Mouse (Mus musculus) cerebellum, postnatal 25 days (tissue): ENCODE data around the gene Rnh1.
A peak's percentile ranks its signal among the peaks of the same experiment; 100 is the strongest.

Experiments used
- DNase-seq, 2 experiments: peaks; one replicate each; pipeline ENCODE4 v3.0.0; 2021; ENCODE audit warnings: mixed read lengths in 2 of 2

The Rnh1 gene

GRCm38 (mm10) chr7:141204546-141204945 is 31.9 kb upstream of the Rnh1 start:
- no peak for DNase-seq

- DNase-seq, result no peak
Measured at GRCm38 (mm10) chr7:141198121-141198520, 25.5 kb upstream of the Rnh1 start.

- no peak for DNase-seq
Measured at GRCm38 (mm10) chr7:141196619-141197282, 24.1 kb upstream of the Rnh1 start.

GRCm38 (mm10) chr7:141195754-141196153 is 23.1 kb upstream of the Rnh1 start:
- DNase-seq, result no peak

GRCm38 (mm10) chr7:141194830-141195229 is 22.2 kb upstream of the Rnh1 start:
- peak; percentile 75 to 88 for DNase-seq

GRCm38 (mm10) chr7:141194409-141194808 is 21.8 kb upstream of the Rnh1 start:
- no peak for DNase-seq

GRCm38 (mm10) chr7:141193948-141194347 is 21.3 kb upstream of the Rnh1 start, which contains the start of the genes Hras and Lrrc56:
Gene Hras (minus strand): TSS chr7:141194005.
Gene Lrrc56 (plus strand): TSS chr7:141194157.
- DNase-seq, result peak; percentile 98 to 99

- DNase-seq, result no peak
Measured at GRCm38 (mm10) chr7:141193348-141193856, 20.7 kb upstream of the Rnh1 start.

GRCm38 (mm10) chr7:141192776-141193347 is 20.2 kb upstream of the Rnh1 start:
- DNase-seq, result peak in 1 of 2 experiments; percentile 34

- DNase-seq, result no peak
Measured at GRCm38 (mm10) chr7:141191796-141192685, 19.4 kb upstream of the Rnh1 start.

GRCm38 (mm10) chr7:141191036-141191435 is 18.4 kb upstream of the Rnh1 start:
- DNase-seq, result no peak

GRCm38 (mm10) chr7:141190220-141190619 is 17.6 kb upstream of the Rnh1 start:
- no peak for DNase-seq

GRCm38 (mm10) chr7:141188733-141189132 is 16.1 kb upstream of the Rnh1 start:
- DNase-seq, result no peak

- DNase-seq, result no peak
Measured at GRCm38 (mm10) chr7:141188194-141188593, 15.5 kb upstream of the Rnh1 start.

GRCm38 (mm10) chr7:141176173-141176572 is 3.5 kb upstream of the Rnh1 start:
- peak; percentile 89 to 93 for DNase-seq

GRCm38 (mm10) chr7:141175068-141175467 is 2.4 kb upstream of the Rnh1 start:
- no peak for DNase-seq

- DNase-seq, result no peak
Measured at GRCm38 (mm10) chr7:141173323-141173850, 730 bp upstream of the Rnh1 start.

GRCm38 (mm10) chr7:141169866-141170265 is 2.8 kb downstream of the Rnh1 start:
- DNase-seq, result no peak

- DNase-seq, result no peak
Measured at GRCm38 (mm10) chr7:141169300-141169699, 3.4 kb downstream of the Rnh1 start.

GRCm38 (mm10) chr7:141168518-141168953 is 4.1 kb downstream of the Rnh1 start:
- peak in 1 of 2 experiments; percentile 45 for DNase-seq

- DNase-seq, result no peak
Measured at GRCm38 (mm10) chr7:141167901-141168517, 4.6 kb downstream of the Rnh1 start.

GRCm38 (mm10) chr7:141164850-141165249 is 7.8 kb downstream of the Rnh1 start:
- DNase-seq, result no peak
